Mouse (Mus musculus): ENCODE measurements around the gene Gbf1.

DNA sequence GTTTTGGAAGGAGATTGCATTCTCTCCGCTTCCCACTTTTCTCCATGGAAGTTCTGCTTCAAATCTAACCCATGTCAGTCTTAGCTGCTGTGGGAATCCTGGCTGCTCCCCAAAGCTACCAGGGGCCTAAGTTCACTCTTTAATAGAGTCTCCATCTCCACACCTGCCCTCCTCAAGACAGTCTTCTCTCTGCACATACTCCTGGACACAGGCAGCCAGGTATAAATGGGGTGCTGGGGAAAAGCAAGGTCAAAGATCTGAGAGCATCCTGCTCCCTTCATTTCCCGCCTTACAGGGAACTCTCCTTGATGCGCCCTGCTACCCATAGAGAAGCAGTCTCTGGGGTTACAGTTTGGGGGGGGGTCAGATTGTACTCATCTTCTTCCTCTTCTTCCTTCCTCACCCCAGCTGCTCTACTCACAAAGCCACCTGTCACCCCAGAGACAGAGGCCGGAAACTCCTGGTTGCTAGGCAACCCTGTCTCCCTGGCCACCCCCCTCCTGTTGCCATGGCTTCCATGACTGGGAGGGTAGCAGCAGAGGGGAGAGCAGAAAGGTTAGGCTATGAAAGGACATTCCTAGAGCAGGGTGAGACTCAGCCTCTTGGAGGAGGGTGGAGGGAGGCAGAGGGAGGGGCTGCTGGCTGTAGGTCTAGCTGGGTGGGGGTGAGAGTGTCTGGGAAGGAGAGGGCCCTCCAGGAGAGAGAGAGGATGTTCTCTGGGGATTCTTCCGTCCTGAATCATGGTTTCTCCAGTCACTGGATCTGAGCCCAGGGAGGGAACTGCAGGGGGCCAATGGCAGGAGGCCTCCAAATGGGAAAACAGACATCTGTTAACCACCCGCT lies 169.0 kb downstream of the Gbf1 start:
- no peak for TF ChIP-seq CTCF (IDR thresholded peaks at IDR 0.05)
- TF ChIP-seq POLR2A (IDR thresholded peaks at IDR 0.05; ENCODE audit: insufficient read depth, low read depth, low read length): no peak
- TF ChIP-seq EP300 (IDR thresholded peaks at IDR 0.05; ENCODE audit: insufficient read depth, low read depth, low read length): no peak
